Mouse (Mus musculus) ZHBTc4 (cell line): ENCODE results near the gene Agmo.
A peak's percentile ranks its signal among the peaks of the same experiment; 100 is the strongest.

Experiments used
- DNase-seq: peaks from one replicate; pipeline ENCODE4 v3.0.0-alpha.2; 2011; ENCODE audit warnings: low read depth, low spot score

The Agmo gene

DNA sequence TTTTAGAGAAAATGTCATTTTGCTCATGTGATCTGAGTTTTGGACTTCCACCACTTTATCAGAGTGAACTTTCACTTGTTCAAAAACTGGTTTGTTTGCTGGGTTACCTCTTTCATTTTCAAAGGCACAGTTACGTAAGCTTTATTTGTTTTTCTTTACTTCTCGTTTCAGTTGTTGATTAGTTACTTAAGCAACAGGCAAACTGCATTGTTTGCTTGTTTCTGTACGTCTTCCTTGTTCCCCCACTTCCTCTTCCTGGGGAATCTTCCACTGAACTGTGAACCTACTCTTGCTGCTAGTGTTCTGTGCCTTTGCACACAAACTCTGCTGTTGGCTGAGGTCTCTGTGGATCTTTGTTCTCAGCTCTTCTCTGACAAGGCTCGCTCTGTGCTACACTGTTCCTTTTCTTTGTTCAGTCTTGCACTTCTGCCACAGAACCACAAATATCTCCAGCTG is at the start of gene Agmo:
Agmo (plus strand) TSS at position 76 of the 456 bp plus-strand sequence.
- no peak for DNase-seq

- no peak for DNase-seq
These were observed 10.3 kb upstream of the Agmo start for GRCm38 (mm10) chr12:37231119-37231518.

DNA sequence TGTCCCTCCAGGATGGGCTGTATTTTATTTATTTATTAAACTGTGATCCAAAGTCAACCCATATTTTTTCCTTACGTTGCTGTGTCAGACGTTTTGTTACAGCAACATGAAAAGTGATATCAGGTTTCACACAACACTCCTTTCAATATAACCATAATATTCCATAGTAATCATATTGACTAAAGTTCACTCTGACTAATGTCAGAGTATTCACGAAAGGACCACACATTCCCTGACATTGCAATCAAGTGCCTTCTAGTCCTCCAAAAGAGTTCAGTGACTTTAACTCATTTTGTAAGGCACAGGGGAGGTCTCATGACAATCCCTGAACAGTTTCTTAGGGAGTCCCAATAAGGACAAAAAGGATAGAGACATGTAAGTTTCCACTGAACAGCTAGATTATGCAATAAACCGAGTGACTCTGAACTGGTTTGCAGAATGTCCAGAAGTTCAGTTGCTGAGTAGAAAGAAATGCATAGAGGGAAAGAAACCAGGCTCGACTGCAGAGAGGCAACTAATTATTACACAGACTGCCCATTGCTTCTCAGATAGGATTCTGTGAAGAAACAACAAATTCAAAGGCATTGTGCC is 371 bp upstream of the Agmo start:
- DNase-seq, result no peak

- no peak for DNase-seq
These were observed 1.0 kb downstream of the Agmo start for GRCm38 (mm10) chr12:37242484-37242883.

GRCm38 (mm10) chr12:37244876-37245275 is 3.4 kb downstream of the Agmo start:
- no peak for DNase-seq

GRCm38 (mm10) chr12:37251688-37252087 is 10.2 kb downstream of the Agmo start:
- DNase-seq, result no peak

GRCm38 (mm10) chr12:37257099-37257498 is 15.7 kb downstream of the Agmo start:
- no peak for DNase-seq

GRCm38 (mm10) chr12:37259771-37260528 is 18.5 kb downstream of the Agmo start:
- DNase-seq, result no peak

- DNase-seq, result no peak
These were observed 22.2 kb downstream of the Agmo start for GRCm38 (mm10) chr12:37263685-37264084.

GRCm38 (mm10) chr12:37268636-37269152 is 27.3 kb downstream of the Agmo start:
- DNase-seq, result peak; percentile 21

DNA sequence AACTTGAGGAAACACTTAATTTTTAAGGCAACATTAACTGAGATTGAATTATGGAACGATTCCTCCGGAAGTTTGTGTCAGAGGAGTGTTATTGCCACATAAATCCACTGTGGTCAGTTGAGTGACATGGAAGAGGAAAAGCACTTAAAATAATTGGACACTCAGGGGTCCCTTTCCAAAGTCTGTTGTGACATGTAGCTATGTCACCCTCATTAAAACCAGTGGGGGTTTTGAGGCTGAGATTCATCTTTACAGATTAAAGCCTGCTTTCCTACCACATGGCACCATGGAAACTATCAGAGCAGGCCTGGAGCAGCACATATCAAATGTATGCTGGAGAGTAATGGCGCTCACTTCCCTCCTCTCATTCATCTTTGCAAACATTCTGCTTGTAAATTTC is 31.2 kb downstream of the Agmo start:
- DNase-seq, result no peak

DNA sequence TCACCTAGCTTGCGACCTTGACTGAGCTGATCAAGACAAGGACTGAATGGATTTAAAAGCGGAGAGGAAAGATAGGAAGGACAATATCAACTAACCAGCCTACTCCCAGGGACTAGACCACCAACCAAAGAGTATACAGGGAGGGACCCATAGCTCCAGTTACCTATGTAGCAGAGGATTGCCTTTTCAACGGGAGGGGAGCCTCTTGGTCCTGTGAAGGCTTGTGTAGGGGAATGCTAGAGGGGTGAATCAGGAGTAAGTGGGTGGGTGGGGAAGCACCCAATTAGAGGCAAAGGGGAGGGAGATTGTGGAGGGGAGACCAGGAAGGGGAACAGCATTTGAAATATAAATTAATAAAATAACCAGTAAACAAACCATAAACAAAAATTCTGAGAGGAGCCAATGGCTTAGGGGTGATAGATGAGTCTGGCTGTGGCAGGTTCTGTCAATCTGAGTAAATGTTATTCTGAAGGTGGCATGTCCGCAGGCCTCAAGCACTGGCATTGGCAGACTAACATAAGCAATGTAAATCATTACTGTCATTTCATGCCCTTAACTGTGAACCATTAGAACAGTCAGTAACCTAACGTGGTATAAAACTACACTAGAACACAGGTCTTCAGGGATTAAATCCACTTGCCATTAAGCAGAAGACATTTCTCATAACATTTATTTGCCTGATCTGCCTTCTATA is 32.7 kb downstream of the Agmo start:
- peak; percentile 10 for DNase-seq

- no peak for DNase-seq
These were observed 33.2 kb downstream of the Agmo start for GRCm38 (mm10) chr12:37274658-37275019.

GRCm38 (mm10) chr12:37306956-37307466 is 65.6 kb downstream of the Agmo start:
- DNase-seq, result no peak

DNA sequence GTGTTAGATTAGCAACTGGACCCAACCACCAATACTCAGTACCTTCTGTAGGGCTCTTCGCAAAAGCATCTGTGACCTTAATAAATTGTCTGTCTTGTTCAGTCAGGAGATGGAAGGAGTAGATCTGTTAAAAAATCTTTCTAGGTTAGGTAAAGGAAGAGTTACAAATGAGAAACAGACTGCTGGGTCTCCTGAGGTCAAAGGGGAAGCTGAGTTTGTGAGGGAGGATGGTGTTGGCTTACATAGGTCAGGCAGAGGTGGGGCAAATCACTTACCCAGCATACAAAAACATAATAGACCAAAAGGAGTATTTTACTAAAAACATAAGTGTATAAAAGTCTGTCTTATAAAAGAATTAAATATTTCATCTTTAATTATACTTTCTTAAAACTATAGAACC is 69.3 kb downstream of the Agmo start:
- no peak for DNase-seq

DNA sequence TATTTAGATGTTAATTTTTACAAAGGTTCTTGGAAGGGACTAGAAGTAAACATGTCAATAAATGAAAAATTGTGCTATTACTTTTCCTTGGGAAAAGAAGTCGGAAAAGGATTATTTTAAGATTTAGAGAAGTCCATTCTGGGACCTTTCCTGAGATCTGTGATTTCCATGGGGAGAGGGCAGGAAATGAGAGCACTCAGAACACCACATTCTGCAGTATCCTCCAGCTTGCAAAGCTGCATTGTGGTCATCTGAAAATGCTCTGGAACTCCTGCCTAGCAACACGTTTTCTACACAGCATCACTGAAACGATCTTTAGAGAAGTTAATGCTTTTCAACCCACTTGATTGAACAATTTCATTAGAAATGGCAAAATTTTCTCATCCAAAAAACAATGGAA is 81.4 kb downstream of the Agmo start:
- no peak for DNase-seq

DNA sequence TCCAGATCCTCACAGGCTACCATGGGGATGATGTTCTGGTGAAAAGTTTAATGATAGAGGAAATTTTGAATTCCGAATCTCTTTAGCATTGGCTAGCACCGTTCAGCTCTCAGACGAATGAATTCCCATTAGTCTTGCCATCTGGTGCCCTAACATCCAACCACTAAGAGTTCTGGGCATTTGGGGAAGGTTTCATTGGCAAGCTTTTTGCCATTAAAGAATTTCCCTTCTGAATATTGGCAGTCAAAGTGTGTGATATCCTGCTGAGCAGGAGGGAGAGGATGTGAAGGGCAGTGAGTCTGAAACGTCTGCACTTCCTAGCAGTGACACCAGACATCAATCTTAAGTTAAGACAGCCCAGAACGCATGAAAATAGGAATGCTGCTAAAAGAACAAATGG is 93.5 kb downstream of the Agmo start:
- DNase-seq, result no peak

DNA sequence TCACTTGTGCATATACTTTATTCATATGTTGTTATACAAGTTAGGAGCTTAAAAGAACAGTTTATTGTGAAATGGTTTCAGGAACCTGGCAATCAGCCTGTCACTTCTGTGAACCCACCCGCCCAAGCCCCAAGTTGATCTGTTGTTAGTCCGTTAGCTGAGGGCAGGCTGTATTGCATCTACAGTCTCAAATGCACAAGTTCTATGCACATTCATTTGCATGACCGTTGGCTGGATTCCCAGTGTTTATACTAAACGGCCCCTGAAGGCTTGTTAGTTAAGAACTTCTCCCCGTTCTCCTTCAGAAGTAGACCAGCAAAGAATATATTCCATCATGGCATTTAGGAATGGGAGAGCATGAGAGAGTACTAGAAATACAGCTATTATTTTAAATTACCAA is 102.8 kb downstream of the Agmo start:
- peak; percentile 1 for DNase-seq

DNA sequence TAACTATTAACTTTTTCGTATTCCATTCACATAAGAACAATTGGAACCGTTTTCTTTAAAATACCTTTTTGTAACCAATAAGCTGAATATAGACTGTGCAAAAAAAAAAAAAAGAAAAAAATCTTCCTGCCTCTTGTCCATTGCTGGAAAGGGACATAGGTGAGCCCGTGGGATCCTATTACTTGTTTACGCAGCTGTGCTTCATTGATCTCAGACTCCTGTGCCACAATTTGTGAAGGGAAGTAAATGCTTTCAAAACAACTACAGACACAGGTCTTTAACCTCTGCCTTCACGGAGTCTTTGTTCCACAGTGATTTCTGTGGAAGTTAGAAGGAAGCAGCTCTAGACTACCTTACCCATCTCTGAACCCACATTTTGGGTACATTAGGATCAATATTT is 104.3 kb downstream of the Agmo start:
- no peak for DNase-seq

DNA sequence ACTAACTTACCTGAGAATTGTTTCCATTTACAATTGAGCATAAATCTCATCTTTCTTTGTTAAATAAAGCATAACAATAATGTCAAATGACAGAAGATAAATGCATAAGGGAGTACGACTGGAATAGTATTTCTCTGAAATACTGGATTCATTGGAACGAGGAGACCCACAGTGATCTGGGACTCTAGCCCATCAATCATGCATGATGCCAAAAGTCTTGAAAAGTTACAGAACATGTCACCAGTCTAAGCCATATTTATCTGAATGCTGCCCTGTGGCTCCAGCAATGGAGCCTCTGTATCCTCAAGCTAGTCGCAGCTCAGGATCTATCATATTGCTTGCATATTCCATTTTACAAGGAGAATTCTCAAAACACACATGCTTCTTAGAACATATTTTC is 150.9 kb downstream of the Agmo start:
- DNase-seq, result no peak

- DNase-seq, result no peak
These were observed 161.1 kb downstream of the Agmo start for GRCm38 (mm10) chr12:37402541-37402940.

GRCm38 (mm10) chr12:37426350-37426749 is 184.9 kb downstream of the Agmo start:
- no peak for DNase-seq
